Mouse (Mus musculus): Measurements from ENCODE around the gene Fopnl. TPM values are rescaled to one million over a fixed set of nuclear protein-coding genes. Genes with fewer than 3 reads are reported as not detected.

Gene Fopnl
- total and polyA plus RNA-seq, 3 experiments, result 44.8 to 46.9 TPM; not detected in 1

- TF ChIP-seq SMC3 (IDR thresholded peaks at IDR 0.05; ENCODE audit: low read depth, low read length), result no peak
- TF ChIP-seq ZMIZ1 (IDR thresholded peaks at IDR 0.05; ENCODE audit: low read depth, low read length), result no peak
- no peak for TF ChIP-seq ZC3H11A (IDR thresholded peaks at IDR 0.05; ENCODE audit: low read depth, low read length)
- TF ChIP-seq ELF1 (IDR thresholded peaks at IDR 0.05; ENCODE audit: low read depth, low read length), result no peak
- no peak for TF ChIP-seq NRF1 (IDR thresholded peaks at IDR 0.05; ENCODE audit: insufficient read depth, low read depth, low read length, poor library complexity, severe bottlenecking)
These were observed 48.3 kb upstream of the Fopnl start (continued) for GRCm38 (mm10) chr16:14365457-14365856.

DNA sequence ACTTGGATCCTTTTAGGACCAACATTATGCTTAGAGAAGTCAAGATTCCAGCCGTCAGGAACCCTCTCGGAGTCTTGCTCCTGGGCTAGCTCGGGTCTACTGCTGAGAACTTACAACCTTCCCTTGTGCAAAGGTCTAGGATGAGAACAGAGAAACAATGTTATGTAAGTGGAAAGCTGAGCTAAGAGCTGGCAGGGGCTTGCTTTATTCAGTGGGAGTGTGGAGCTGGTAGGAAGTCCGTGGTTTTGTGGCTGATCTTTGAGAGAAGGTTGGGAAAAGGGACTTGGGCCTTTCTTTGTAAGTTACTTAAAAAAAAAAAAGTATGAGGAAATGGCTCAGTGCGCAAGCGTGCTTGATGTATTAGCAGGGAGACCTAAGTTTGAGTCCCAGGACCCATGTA, 46.9 kb upstream of the Fopnl start:
- Histone ChIP-seq H3K9ac (ENCODE audit: control insufficient read depth, low read depth, low read length, poor library complexity, severe bottlenecking) (no peak overlapping the region), H3K36me3 (ENCODE audit: control insufficient read depth in 1 of 2, insufficient read depth in 2 of 2, low read length in 2 of 2) (peaks cover 0 to 54% of the 10 kb centered on the region in 2 experiments), H3K4me1 (ENCODE audit: control insufficient read depth in 1 of 2, insufficient read depth in 2 of 2, low read length in 2 of 2) (peaks cover 37 to 49% of the 10 kb centered on the region in 2 experiments), H3K27ac (ENCODE audit: control insufficient read depth, low read depth, low read length) (peak overlapping the region; percentile 11; the same call in 1 of the 2 replicates), H3K79me2 (ENCODE audit: control insufficient read depth, insufficient read depth, low read length, poor library complexity) (peaks cover 71% of the 10 kb centered on the region), H3K9me3 (replicated peaks; ENCODE audit: insufficient read depth, low read length) (no peaks in the 10 kb centered on the region), H3K4me3 (ENCODE audit: control insufficient read depth in 1 of 2, insufficient read depth in 1 of 2, low read depth in 2 of 2, low read length in 2 of 2) (no peak overlapping the region), H3K27me3 (ENCODE audit: control insufficient read depth in 1 of 2, insufficient read depth in 2 of 2, low read length in 2 of 2) (no peaks in the 10 kb centered on the region)
- TF ChIP-seq ZNF384 (IDR thresholded peaks at IDR 0.05; ENCODE audit: low read depth, low read length) (0 out of 2 replicates have a peak, but pooled peaks have one; percentile 11), ZC3H11A (IDR thresholded peaks at IDR 0.05; ENCODE audit: low read depth, low read length) (no peak)
- DNase-seq (ENCODE audit: low read depth, low spot score), result no peak

DNA sequence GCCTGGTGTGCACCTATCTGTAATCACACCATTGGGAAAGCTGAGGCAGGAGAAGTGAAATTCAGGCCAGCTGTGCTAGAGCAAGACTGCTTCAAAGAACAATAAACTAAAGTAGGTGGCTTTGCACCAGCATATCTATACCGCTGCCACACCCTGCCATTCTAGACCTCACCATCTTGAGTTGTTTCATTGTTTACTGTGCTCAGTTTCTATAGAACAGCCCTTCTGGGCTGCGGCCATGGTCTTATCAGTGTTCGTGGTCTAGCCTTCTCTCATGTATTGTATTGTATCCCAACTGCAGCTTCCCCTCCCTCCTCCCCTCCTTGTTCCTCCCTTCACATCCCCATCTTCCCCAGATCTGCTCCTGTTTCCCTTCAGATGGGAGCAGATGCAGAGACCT, 46.3 kb upstream of the Fopnl start:
- peak overlapping the region; percentile 6 to 13; a peak in 2 of 4 replicates for H3K4me3 ChIP-seq (ENCODE audit: control insufficient read depth in 1 of 2, insufficient read depth in 1 of 2, low read depth in 2 of 2, low read length in 2 of 2)
- TF ChIP-seq ZMIZ1 (IDR thresholded peaks at IDR 0.05; ENCODE audit: low read depth, low read length) (no peak), POLR2A (IDR thresholded peaks at IDR 0.05; ENCODE audit: control insufficient read depth in 1 of 2, insufficient read depth in 1 of 2, low read depth in 1 of 2, low read length in 2 of 2, poor library complexity in 1 of 2) (no peak), MEF2A (IDR thresholded peaks at IDR 0.05; ENCODE audit: extremely low read depth, insufficient replicate concordance, low read depth, low read length, poor library complexity, severe bottlenecking) (no peak), RCOR1 (IDR thresholded peaks at IDR 0.05; ENCODE audit: low read depth, low read length) (no peak; the same call in 1 of the 2 replicates), MAZ (IDR thresholded peaks at IDR 0.05; ENCODE audit: low read depth, low read length) (peak; percentile 50; the same call in 1 of the 2 replicates), POLR2AphosphoS5 (IDR thresholded peaks at IDR 0.05; ENCODE audit: borderline replicate concordance, low read depth, low read length) (no peak), SIN3A (IDR thresholded peaks at IDR 0.05; ENCODE audit: low read length) (no peak; the same call in 1 of the 2 replicates), EP300 (IDR thresholded peaks at IDR 0.05; ENCODE audit: low read depth in 1 of 2, low read length in 2 of 2) (peak; percentile 32 to 33; a peak in 2 of 4 replicates), JUND (IDR thresholded peaks at IDR 0.05; ENCODE audit: low read depth, low read length) (no peak), MAX (IDR thresholded peaks at IDR 0.05; ENCODE audit: low read length) (0 out of 2 replicates have a peak, but pooled peaks have one; percentile 27), BHLHE40 (IDR thresholded peaks at IDR 0.05; ENCODE audit: borderline replicate concordance, low read depth, low read length) (no peak), CHD1 (IDR thresholded peaks at IDR 0.05; ENCODE audit: low read depth, low read length) (no peak), HCFC1 (IDR thresholded peaks at IDR 0.05; ENCODE audit: low read depth, low read length) (0 out of 2 replicates have a peak, but pooled peaks have one; percentile 35), MYC (IDR thresholded peaks at IDR 0.05; ENCODE audit: low read depth, low read length) (peak; percentile 36; the same call in 1 of the 2 replicates), TBP (IDR thresholded peaks at IDR 0.05; ENCODE audit: low read depth, low read length) (0 out of 2 replicates have a peak, but pooled peaks have one; percentile 28), ETS1 (IDR thresholded peaks at IDR 0.05; ENCODE audit: low read depth, low read length) (peak; percentile 58; the same call in 1 of the 2 replicates), SMC3 (IDR thresholded peaks at IDR 0.05; ENCODE audit: low read depth, low read length) (no peak), CHD2 (IDR thresholded peaks at IDR 0.05; ENCODE audit: low read length) (no peak), NRF1 (IDR thresholded peaks at IDR 0.05; ENCODE audit: insufficient read depth, low read depth, low read length, poor library complexity, severe bottlenecking) (no peak), UBTF (IDR thresholded peaks at IDR 0.05; ENCODE audit: borderline replicate concordance, insufficient read depth, low read depth, low read length) (no peak), USF1 (IDR thresholded peaks at IDR 0.05; ENCODE audit: low read depth, low read length) (no peak), TCF12 (IDR thresholded peaks at IDR 0.05; ENCODE audit: low read depth, low read length) (no peak), USF2 (IDR thresholded peaks at IDR 0.05; ENCODE audit: borderline replicate concordance in 1 of 2, insufficient read depth in 1 of 2, low read depth in 1 of 2, low read length in 2 of 2) (no peak), MXI1 (IDR thresholded peaks at IDR 0.05; ENCODE audit: low read depth, low read length) (peak; percentile 34; the same call in 1 of the 2 replicates)

More for the DNA sequence above, 46.3 kb upstream of the Fopnl start:
- H3K27ac ChIP-seq (ENCODE audit: control insufficient read depth, low read depth, low read length), result peak overlapping the region; percentile 53
- DNase-seq (ENCODE audit: low read depth, low spot score), result peak; percentile 60
- peaks cover 37 to 49% of the 10 kb centered on the region in 2 experiments for H3K4me1 ChIP-seq (ENCODE audit: control insufficient read depth in 1 of 2, insufficient read depth in 2 of 2, low read length in 2 of 2)
- no peaks in the 10 kb centered on the region for H3K9me3 ChIP-seq (replicated peaks; ENCODE audit: insufficient read depth, low read length)
- H3K36me3 ChIP-seq (ENCODE audit: control insufficient read depth in 1 of 2, insufficient read depth in 2 of 2, low read length in 2 of 2), result peaks cover 0 to 54% of the 10 kb centered on the region in 2 experiments; a peak in 3 of 4 replicates
- H3K9ac ChIP-seq (ENCODE audit: control insufficient read depth, low read depth, low read length, poor library complexity, severe bottlenecking), result peak overlapping the region; percentile 16; the same call in 1 of the 2 replicates
- peaks cover 66% of the 10 kb centered on the region for H3K79me2 ChIP-seq (ENCODE audit: control insufficient read depth, insufficient read depth, low read length, poor library complexity)
- H3K27me3 ChIP-seq (ENCODE audit: control insufficient read depth in 1 of 2, insufficient read depth in 2 of 2, low read length in 2 of 2), result no peaks in the 10 kb centered on the region

Data from MEL (cell line).